Mouse (Mus musculus) lung, adult 18-20 months (tissue): Measurements from ENCODE around the gene Eif5a.
"Not testable (repeated sequence)": the region's sequence is repeated elsewhere in the genome, so short reads cannot be mapped to it uniquely, and the experiment has no call there.

Source experiments
- DNase-seq, 2 experiments: peaks; one replicate each; pipeline ENCODE4 v3.0.0; 2022; ENCODE audit warnings: mixed read lengths in 2 of 2

Gene Eif5a

DNA sequence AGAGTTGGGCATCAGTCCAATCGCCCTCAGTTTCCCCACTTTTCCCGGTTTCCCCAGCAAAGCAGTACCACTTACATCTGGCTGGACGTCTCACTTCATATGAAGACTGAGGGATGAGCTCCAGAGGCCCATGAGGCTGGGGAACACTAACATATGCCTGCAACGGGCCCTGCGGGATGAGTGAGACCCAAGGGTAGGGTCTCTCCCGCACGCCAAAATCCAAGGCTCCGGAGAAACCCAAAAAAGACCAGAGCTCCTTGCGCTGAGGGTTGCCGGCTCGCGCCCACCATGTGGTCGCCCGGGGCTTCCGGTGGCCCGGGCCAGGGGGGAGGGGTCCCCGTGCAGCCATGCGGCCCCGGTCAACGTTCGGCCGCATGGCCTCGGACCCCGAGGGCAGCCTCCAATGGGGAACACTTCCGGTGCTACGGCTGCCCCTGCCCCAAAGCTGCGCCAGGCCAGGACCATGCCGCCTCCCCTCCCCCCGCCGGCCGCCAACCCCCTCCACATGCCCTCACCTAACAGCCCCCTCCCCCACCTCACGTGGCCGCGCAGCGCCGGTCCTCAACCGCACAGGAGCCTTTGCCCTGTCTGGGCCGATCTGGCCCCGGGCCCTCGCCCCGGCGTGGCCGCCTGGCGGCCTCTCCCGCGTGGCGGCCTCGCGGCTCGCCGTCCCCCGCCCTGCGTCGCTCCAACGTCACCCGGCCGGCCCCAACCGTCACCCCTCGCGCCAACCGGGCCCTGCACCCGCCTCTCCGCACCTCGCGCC is 1.3 kb downstream of the Eif5a start:
- peak; percentile 33 to 62 for DNase-seq

DNA sequence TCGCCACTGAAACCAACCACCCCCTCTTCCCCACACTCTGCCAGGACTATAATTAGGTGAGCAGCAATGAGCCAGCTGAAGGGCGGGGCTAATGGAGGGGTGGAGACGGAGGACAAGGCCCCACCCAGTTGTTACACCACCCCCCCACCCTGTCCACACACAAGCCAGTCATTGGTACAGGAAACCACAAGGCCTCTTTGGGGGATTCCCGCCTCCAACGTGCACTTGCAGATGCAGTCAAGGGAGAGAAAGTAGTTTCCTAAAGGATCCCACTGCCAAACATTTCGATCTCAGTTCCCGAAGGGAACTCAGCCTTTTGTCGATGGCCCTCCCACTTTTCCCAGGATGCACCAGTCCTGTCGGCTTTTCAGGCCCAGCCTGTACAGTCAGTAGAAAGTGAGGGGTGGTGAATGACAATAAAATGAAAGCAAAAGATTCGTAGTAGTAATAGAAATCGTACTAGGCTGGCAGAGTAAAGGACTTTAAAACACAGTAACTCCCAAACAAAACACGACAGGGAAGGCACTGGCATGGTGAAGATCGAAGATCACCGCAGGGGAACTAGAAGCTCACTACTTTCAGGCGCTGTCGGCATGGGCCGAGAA is 2.0 kb downstream of the Eif5a start:
- peak; percentile 88 for DNase-seq

DNA sequence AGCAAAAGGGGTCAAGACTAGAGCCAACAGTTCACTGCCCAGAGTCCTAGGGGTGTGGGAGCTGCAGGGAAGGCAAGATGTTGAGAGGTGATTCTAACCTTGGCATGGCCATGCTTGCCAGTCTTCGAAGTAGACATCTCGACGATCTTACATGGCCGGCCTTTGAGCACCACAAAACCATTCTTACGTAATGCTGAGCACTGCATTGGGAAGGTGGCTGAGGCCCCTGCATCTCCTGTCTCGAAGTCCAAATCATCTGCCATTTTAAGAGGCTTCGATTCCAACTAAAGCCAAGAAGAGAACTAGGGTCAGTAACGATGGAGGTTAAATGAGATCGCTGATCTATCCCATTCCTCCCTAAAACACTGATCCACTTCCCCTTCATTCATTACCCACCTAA is 2.7 kb downstream of the Eif5a start:
- no peak for DNase-seq

DNA sequence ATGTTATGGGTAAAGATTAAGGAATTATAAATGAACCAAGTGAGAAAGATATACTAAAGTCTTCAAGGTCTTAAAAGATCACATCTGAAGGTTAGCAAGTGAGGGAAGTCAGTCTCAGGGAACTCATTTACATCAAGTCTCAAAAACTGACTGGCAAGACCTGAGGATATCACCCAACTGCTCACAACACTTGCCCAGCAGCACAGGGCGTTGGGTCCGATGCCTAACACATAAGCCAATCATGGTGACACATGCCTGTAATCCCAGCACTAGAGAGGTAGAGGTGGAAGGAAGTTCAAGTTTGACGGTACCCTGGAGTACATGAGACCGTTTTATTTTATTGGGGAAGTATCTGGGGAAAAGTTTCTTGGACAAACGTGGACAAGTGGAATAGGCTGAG is 3.6 kb downstream of the Eif5a start:
- DNase-seq: no peak

DNA sequence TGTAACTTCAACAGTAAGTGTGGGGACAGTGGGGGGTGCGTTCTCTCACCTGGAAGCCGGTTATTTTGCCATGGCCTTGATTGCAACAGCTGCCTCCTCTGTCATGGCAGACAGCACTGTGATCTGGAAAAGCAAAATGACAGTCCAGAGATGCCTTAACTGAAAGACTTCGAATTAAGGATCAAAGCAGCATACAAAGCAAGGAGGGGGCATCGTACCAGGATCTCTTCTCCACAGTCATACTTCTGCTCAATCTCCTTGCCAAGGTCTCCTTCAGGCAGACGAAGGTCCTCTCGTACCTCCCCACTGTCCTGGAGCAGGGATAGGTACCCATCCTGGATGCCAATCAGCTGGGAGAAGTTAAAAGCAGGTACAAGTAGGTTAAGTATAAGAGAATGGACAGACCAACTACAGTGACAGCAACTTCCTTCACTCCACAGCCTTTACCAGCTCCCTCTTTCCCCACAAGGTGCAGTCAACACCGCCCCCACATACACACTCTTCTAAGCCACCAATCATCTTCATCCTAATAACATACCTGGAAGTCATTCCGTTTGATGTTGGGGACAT is 4.3 kb downstream of the Eif5a start:
- DNase-seq: no peak

DNA sequence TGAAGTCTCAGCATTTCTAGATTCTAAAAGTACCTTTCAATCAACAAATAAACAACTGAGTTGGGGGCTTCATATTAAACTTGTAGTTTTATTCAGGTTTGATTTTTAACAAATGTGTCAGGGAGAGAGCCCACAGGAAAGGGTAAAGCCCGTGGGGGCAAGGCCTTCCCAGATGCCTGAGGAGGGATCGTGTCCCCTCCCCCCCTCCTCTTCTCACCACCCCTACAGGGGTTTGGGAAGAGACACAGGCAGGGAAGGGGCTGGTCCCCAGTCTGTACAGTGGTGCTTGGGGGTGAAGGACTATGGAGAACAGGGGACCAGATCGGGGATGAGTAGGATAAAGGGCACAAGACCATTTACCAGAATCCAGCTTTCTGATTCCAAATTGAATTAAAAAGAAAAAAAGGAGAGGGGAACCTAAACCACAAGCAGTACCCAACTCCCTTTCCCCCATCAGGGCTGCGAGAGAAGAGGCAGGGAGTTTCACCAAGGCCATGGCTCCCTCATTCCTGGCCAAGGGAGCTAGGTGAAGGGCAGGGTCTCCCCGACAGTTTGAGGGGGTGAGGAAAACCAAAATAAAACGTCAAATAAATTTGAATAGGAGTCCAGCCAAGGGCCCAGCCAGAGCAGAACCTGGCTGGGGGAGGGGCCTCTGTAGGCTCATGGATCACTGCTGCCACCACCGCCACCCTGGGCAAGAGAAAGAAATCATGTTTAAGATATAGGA is 4.9 kb downstream of the Eif5a start:
- DNase-seq: not testable (repeated sequence)

DNA sequence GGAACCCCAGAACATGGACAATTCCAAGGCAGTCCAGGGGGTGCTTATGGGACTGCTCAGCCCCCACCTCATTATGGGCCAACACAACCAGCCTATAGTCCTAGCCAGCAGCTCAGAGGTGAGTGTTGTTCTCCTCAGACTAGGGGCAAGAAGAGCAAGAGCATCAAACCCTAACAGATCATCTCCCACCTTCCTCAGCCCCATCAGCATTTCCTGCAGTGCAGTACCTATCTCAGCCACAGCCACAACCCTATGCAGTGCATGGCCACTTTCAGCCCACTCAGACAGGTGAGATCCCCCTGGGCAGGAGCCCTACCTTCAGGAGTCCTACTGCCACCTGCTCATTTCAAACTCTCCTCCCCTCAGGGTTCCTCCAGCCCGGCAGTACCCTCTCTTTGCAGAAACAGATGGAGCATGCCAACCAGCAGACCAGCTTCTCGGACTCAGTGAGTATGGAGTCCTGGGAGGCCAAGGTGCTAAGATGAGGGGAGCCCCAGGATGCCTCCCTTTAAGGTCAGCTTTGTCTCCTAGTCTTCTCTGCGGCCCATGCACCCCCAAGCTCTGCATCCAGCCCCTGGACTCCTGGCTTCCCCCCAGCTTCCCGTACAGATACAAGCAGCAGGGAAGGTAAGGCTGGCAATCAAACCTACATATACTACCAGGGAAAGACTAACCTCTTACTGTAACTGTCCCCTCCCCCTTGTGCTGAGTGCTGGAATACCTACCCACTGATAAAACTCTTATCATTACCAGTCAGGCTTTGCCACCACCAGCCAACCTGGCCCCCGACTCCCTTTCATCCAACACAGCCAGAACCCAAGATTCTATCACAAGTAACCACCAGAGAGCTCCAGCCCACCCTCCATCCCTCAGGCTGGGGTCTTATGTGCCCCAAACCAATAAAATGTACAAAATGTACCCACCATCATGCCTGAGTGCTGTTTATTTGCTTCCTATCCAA is 5.8 kb downstream of the Eif5a start:
- no peak for DNase-seq

DNA sequence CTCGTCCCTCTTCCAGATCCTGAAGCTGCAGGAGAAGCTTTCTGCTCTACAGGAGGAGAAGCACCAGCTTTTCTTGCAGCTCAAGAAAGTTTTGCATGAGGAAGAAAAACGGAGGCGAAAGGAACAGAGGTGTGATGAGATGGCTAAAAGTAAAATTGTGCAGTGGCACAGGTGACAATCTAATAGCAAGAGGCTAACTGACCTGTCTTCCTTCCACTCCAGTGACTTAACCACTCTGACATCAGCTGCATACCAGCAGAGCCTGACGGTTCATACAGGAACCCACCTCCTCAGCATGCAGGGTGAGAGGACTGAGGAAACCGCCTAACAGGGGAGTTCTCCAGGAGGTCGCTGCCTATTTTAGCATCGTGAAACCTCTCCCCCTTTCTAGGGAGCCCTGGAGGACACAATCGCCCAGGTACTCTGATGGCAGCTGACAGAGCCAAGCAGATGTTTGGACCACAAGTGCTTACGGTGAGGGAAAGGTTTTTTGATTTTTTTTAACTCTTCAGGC is 6.8 kb downstream of the Eif5a start:
- DNase-seq: no peak

DNA sequence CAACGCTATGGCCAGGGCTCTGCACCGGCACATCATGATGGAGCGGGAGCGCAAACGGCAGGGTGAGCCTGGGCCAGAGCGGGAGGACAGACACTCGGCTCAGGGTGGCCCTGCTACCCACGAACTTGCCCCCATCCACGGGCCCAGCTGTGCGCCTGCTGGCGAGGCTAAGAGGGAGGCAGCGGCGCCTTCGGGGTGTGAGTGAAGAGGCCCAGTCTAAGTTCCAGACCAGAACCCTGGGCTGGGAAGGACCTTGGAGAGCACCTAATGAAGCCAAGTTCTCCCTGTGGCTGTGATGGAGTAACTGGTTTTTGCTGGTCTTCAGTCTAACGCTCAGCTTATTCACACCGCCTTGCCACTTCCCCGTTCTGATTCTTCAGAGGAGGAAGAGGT is 7.4 kb downstream of the Eif5a start:
- no peak for DNase-seq

DNA sequence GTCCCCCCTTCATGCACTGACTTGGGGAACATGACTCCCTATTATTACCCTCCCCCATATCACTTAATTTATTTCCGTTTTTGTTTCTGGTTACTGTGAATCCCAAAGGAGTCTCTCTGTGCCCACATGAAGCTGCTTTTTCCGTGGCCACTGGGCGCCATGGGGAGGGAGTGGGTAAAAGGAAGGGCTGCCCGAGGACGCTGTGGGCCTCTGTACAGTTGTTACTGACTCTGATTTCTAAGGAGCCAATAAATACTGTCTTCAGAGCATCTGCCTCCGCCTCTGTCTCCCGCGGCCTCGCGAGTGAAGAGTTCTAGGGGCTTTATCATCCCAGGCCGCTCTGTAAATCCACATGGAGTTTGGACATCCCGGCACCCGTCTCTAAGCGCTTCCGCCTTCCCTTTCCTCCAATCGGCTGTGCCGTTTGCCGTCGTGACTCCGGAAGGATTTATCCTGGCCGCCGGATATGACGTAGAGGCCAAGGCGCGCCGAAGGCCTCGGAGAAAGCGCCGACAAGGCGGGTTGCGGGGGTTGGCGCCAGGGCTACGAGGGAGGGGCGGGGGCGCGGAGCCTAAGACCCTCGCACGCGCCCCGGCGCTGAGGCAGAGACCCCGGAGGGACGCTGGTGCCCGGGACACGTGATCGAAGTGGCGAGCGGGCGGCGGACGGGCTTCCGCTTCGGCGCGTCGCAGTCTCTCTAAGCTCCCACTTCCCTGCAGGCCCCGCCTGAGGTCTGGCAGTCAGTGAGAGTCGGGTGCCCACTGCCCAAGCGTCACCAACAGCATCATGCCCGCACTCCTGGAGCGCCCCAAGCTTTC is 8.0 kb downstream of the Eif5a start, which contains the start of gene Gps2:
Gene Gps2 (plus strand): TSS at position 335 of the 818 bp plus-strand sequence.
- DNase-seq: peak; percentile 92 to 94

DNA sequence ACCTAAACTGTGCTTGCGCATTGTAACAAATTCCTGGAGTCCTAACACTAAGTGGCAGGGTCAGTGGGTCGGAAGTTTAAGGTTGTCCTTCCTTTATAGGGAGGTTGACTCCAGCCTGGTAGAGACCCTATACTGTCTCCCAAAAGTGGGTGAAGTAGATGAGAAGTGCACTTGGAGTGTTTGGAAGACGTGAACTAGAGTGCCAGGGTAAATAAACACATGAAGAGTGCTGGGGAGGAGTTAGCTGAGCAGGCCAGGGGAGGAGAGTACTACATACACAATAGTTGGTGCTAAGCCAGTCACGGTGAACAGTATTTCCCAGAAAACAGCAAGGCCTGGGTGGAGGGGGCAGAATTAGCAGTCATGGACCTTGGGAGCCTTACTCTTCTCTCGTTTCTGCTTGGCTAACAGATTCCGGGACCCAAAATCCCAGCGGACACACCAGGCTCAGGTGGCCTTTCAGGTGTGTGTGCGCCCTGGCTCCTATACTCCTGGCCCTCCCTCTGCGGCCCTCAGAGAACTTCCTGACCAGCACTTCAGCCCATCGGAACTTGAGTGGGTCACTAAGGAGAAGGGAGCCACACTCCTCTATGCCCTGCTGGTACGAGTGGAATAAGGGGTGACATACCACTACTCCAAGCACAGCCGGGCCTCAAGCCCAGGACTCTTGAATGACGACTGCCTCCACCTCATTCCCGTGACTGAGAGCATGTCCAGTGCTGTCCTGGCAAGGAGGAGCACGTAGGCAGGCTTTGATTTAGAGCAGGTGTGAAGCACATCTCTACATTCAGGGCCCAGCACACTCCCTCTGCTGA is 8.8 kb downstream of the Eif5a start:
- DNase-seq: peak; percentile 77 to 83

DNA sequence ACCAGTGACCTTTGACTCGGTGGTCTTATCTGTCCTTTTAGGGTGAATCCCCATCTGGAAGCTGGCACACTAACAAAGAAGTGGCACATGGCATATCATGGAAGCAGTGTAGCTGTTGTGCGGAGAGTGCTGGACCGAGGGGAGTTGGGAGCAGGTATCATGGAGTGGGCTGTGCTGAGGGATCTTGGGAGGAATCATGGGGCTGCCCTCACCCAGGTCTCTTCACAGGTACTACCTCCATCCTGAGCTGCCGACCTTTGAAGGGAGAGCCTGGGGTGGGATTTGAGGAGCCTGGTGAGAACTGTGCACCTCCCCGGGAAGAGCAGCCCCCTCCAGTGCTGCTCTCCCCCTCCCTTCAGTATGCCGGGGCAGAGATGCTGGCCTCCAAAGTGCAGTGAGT is 10.1 kb downstream of the Eif5a start:
- no peak for DNase-seq

DNA sequence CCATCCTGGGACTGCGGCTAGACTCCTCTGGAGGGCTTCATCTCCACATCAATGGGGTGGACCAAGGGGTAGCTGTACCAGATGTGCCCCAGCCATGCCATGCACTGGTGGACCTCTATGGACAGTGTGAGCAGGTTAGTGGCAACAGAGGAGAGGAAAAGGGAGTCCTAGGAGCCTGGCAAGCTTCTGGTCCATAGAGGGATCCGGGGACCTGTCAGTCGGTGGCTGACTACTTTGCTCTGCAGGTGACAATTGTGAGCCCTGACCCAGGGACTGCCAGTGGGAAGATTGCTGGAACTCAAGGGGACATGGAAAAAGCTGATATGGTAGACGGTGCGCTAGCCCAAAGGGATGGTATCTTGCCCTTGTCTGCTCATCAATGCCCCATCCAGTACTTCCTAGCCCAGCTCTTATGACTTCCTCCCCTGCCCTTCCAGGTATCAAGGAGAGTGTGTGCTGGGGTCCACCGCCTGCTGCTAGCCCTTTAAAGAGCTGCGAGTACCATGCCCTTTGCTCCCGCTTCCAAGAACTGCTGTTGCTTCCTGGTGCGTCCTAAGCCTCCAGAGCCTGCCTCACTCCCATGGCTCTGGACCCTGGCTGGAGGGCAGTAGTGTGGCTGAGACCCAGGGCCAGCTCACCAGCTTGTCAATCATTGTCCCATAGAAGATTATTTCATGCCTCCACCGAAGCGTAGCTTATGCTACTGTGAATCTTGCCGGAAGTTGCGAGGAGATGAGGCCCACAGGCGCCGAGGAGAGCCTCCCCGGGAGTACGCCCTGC is 10.8 kb downstream of the Eif5a start:
- no peak for DNase-seq

DNA sequence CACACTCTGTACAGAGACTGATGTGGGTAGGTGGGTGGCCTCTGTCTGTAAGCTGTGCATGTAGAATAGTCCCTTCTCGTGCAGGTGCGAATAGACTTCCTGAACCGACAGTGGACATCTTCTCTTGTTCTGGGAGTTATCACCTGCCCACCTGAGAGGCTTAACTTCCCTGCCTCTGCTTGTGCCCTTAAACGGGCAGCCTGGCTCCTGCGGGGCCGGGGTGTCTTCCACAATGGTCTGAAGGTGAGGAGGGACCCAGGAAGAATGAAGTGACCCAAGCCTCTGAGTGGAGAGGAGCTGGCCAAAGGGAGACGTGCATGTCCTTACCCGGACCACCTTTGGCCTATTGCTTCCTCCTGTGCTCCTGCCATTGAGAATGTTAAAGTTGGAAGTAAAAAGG is 11.6 kb downstream of the Eif5a start:
- no peak for DNase-seq

DNA sequence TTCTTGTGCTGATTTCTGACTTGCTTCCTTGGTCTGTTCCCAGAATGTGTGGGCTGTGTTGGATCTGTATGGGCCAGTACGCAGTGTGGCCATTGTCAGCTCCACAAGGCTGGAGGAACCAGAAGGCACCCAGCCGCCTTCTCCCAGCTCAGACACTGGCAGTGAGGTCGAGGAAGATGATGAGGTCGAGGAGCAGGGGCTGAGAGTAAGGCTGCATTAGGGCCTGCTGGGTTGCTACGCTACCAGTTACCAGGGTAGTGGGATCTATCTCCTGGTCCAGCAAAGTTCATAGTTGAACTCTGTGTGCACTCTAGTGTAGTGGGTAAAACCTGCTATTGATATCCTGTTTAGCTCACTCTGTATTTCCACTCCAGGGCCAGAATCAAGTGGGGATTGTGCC is 12.6 kb downstream of the Eif5a start:
- no peak for DNase-seq

DNA sequence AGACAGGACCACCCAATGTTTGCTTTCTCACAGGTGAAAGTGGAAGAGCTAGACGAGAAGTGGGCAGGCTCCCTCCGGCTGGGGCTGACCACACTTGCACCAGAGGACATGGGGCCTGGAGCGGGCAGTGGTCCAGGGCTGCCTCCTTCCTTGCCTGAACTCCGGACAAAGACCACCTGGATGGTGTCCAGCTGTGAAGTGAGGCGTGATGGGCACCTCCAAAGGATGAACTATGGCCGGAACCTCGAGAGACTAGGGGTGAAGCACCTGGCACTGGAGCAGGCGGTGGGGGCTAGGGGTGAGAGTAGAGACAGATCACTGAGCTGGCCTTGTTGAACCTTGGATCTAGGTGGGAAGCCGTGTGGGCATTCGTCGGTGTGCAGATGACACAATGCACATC is 13.1 kb downstream of the Eif5a start:
- DNase-seq: no peak

DNA sequence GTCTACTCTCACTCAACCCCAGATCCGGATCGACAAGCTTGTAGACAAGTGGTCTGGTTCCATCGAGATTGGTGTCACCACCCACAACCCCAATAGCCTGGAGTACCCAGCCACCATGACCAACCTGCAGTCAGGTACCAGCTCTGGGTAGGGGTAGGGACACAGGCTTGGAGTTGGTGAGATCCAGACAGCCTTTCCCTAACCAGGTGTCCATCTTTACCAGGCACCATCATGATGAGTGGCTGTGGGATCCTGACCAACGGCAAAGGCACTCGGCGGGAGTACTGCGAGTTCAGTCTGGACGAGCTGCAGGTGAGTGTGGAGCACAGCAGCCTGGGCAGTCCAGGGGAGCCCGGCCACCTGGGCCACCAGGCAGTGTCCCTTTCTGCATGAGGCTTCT is 17.4 kb downstream of the Eif5a start:
- no peak for DNase-seq

DNA sequence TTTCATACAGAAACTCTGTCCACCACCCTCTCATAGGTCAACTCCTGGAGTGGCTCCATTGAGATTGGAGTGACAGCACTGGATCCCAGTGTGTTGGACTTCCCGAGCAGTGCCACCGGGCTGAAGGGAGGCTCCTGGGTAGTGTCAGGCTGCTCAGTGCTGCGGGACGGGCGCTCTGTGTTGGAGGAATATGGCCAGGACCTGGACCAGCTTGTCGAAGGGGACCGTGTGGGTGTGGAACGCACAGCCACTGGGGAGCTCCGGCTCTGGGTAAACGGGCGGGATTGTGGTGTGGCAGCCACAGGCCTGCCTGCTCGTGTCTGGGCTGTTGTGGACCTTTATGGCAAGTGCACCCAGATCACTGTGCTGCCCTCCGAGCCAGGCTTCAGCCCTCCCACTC is 18.8 kb downstream of the Eif5a start:
- no peak for DNase-seq

DNA sequence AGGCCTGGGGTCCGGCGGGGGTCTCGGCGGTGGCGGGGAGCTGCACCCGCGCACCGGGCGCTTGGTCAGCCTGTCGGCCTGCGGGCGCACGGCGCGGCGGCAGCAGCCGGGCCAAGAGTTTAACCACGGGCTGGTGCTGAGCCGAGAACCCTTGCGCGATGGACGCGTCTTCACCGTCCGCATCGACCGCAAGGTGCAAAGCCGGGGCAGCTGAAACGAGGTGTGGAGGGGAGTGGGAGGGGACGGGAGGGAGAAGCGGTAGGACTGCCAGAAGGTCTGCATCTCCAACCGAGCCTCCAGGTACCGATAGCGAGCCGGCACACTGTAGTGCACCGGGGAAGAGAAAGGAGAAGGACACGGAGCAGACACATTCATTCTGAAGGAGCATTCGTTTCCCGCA is 19.8 kb downstream of the Eif5a start:
- DNase-seq: no peak
